Mouse (Mus musculus) cerebellum, adult 11 months (tissue): ENCODE results near the gene Ephb6.
"Not testable (repeated sequence)": the region's sequence is repeated elsewhere in the genome, so short reads cannot be mapped to it uniquely, and the experiment has no call there.

ENCODE experiments used
- DNase-seq: peaks from one replicate; pipeline ENCODE4 v3.0.0; 2022

Ephb6 gene

DNA sequence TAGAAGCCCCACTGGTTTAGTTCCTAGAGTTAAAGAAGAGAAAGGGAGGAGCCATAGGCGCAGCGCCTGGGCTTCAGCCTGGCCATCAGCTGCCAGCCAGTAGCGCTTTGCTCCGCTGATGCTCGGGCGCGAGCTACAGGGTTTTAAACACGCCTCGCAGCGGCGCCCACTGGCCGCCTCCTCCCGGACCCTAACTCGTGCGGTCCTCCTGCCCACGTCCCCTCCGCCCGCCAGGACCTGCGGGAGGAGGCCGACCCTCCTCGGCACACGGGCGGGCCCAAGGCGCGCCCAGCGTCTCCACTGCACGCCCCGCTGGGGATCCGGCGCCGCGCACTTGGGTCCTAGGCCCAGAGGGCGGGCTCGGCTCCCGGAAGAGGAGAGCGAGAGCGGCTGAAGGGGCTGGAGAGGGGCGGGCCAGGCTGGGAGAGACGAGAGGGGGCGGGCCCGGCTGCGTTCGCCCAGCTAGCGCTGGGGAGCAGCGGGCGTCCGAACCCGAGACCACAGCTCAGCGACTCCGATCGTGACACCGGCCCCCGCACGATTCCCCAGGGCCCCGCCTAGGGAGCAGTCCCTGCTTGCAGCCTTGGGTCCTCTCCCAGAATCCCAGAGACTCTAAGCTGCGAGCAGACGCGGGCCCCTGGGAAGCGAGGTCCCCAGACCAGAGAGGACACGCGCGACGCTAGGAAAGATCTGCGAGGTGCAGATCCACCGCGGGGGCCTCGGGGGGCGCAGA lies at the start of gene Ephb6:
Gene Ephb6, plus strand, starts transcription at position 422 of the 733 bp plus-strand sequence.
- no peak for DNase-seq

DNA sequence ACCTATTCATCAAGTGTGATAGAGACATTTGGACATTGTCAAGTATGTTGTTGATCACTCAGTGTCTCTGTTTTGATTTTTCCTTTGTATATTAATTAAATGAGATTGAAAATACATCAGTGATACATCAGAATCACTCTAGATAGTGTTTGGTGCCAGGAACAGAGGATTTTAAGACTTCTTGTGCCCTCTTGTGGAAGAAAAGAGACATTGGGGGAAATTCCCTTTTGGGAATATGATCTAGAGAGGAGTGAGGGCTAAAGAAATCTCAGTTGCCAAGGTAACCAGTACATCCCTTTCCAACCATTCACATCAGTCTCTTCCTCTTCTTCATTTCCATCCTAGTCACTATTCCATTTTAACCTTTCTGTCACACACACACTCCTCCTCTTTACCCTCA lies 48.9 kb upstream of the Ephb6 start:
- DNase-seq, result no peak

DNA sequence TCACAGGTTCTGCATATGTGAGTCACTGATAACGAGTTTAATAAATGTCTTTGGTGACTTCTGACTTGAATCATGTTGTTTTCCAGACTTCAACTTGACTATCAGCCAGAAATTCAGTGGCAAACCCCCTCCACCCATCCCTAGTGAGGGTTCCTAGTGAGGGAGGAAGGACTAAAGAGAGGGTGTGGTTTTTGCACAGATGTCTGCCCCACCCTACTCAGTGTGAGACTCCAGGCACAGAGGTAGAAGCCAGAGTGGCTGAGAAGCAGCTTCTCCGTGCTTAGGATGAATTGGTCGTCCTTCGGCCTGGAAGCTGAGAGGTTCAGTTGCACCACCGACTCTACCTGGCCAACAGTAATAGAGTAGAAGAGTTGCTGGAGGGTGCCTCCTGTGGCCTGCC lies 47.8 kb upstream of the Ephb6 start:
- DNase-seq, result no peak

DNA sequence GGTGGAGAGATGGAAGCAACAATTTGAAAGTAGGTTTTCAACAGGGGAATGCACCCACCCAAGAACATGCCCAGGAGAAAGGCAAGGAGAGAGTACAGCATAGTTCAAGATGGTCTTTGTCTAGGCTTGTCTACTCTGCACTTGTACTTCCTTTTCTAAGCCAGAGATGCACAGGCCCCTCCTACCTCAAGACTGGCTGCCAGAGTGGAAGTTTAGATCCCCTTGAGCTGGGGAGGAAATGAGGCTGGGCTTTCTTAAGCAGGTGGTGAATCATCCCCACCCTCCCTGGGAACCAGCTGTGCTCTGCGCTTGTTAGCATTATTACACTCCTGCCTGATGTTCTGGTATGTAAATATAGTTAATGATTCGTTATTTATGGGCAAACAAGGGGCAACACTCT lies 47.0 kb upstream of the Ephb6 start:
- no peak for DNase-seq

DNA sequence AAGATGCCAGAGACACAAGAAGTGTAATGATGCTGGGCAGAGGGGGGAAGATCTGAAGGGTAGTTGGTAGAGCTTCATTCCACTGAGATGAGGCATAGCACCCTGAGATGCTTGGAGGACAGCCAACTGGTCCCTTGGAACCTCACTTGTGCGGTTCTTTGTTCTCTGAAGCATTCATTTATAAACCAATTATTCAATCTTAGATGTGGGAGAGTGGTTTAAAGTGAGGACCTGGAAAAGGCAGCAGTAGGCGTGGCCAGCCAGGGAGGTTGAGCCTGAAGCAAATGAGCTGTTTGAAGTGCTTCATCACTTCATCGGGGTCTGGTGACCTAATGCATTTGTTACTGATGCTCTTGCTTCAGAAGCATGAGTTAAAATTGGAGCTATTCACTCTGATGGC lies 46.0 kb upstream of the Ephb6 start:
- DNase-seq, result no peak

DNA sequence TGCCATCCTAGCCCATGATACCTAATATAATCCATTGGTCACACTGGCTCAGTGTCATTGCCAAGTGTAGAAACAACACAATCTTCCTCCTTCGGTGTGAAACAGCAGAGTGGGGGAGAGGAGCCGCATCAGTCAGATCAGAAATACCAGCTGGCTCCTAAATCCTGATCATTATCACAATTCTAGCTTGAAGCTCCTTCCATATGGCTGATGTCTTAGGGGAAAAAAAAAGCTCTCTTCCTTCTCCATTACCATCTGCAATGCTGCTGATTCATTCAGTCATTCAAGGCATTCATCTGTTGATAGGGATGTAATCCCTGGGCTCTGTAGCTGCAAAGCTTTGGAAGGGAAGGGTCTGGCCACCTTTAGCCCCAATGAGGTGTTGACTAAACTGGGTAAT lies 45.0 kb upstream of the Ephb6 start:
- no peak for DNase-seq

DNA sequence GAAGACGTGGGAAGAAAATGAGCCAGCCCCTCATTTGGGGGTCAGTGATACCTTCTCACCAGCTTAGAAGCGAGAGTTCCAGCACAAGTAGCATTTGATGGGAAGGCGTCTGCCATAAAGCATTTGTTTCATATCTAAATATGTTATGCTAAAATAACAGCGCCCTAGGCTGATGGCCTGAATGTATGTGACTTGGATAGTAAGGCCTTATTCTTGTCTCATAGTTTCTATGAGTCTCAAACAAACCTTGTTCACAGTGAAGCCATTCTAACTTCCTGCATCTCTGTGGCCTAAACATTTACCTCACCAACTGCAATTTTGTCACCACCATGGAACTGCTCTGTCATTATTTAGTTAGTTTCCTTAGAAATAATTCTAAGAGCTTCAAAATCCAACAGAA lies 42.7 kb upstream of the Ephb6 start:
- no peak for DNase-seq

DNA sequence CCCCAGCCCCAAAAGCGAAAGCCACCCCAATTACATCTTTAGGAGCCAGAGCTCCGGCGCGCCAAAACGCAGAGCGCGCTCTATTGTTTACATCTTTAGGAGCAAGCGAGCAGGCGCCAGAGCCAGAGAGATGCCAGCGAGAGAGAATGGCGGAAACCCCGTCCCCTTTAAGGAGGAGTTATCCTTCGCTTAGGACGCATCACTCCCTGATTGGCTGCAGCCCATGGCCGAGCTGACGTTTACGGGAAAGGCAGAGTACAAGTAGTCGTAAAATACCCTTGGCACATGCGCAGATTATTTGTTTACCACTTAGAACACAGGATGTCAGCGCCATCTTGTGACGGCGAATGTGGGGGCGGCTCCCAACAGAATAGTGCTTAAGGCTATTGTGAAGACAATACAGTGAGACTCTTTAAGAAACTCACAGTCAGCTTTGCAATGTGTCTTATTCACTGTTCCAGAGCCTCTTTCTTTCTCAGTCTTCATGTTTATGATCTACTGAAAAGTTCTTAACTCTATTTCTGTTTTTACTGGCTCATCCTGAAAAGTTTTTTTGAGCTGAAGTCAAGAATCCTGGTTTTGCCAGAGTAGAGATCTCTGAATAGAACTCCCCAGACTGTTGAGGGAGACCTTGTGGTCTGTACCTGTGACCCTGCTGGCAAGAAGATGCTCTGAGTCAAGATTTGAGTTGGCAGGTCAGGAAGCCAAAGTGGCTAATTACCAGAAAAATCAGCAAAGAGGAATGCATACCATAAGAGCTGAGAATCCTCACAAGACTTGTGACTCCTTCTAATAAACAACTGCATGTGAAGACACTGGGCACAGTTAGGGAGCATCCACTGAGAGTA lies 42.0 kb upstream of the Ephb6 start:
- not testable (repeated sequence) for DNase-seq

DNA sequence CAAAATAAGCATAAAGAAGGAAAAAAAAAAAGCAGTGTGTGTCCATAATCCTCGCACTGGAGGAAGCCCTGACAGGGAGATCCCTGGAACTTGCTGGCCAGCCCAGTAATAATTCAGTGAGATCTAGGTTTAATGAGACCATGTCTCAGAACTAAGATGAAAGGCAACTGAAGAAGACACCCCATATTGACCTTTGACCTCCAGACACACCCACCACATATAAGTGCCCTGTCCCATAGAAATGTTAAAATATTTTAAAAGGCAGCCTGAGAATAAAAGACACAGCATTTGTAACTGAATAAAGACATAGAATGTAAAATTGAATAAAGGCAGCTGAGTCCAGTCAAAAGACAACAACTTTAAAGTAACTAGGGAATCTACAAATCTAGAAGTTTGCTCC lies 40.0 kb upstream of the Ephb6 start:
- no peak for DNase-seq

DNA sequence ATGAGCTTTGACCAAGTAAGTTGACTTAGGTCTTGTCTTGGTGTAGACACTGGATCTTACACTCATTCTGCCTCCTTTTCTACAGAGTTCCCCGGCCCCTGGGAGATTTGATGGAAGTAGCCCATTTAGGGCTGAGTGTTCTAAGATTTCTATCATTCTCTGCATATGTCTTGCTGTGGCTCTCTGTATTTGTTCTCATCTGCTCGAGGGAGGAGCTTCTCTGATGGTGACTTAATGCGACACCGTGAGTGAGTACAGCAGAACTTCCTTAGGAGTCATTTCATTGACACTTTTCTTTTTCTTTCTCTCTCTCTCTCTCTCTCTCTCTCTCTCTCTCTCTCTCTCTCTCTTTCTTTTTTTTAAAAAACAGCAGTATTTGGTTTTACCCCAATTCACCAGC lies 38.3 kb upstream of the Ephb6 start:
- no peak for DNase-seq

DNA sequence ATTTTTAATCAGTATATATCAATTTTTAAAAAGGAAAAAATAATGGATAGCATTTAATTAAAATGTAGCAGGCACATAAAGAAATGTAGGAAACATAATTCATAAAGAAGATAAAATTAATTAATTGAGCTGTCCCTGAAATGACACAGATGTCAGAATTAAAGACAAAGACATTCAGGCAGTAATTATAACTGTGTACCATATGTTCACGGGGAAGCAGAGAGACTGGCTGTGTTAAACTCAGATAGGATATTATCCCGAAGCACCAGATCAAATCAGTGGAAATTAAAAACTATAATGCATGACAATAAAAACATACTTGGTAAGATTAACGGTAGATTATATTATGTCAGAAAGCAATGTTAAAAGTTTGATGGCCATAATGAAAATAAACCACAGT lies 36.2 kb upstream of the Ephb6 start:
- no peak for DNase-seq

DNA sequence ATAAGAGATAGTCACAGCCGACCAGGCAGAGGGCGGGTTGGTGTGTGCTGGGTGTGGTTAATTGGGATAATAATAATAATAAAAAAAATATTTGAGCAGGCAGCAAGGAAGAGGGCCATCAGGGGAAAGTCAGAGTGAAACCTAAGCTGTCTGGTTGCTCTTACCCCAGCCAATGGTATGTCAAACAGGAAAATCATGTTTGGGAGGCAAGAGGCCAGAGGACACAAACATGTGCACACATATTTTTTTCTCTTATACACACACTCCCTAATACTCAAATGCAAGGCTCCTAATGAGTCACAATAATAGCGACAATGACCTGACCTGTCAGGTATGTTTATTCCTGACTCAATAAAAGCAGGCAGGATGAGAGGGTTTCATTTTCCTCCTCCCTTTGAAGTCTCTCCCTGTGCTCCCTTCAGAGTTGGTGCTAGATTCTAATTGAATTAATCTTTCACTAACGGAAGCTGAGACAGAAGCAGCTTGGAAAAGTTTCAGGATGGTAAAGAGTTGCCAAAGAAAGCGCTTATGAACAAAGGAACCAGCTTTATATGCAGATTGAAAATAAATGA lies 28.7 kb upstream of the Ephb6 start:
- DNase-seq, result no peak

DNA sequence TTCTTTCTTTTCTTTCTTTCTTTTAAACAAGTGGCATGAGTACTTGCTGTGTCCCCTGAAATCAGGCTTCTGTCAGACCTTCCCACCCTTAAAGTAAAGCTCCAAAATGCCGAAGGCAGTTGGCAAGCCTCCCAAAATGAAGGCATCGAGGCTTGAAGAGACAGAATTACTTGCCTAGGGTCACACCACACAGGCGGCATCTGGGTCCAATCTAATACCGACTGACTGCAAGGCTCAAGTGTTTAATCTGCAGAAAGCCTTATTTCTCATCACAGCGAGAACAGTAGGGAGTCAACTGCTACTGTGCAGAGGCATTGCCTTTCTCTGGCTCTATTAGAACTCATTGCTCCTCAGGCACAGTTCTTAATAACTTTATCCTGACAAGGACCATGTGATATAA lies 28.0 kb upstream of the Ephb6 start:
- no peak for DNase-seq

DNA sequence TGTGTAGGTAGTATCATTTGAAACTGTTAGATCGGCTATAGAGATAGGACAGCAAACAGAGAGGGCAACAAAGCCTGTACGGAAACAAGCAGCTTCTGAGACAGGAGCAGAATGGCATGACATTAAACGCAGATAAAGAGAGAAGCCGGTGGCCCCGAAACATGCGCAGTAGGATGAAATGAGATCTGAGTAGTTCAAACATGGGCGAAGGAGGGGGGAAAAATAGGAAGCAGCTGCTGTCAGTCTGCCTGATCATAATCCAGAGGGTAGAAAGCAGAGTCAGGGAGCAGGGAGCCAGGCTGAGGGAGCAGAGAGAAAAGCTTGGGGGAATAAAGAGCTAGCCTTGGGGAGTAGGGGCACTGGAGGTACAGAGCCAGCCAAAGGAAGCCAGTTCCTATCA lies 24.0 kb upstream of the Ephb6 start:
- DNase-seq, result no peak

DNA sequence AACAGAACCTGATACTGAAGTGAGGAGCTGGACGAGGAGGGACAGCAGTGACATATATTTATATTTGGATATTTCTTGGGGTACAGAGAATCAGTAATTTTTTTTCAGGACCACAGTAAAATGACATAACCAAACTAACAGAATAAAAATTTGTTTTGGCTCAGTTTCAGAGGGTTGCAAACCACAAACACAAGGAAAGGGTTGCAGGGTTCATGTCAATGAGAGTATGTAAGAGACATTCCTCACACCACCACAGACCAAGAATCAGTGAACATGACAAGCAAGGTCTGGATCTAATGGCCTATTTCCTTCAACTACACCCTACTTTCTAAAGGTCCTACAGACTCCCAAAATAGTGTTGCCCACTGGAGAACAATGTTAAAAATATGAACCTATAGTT lies 23.1 kb upstream of the Ephb6 start:
- no peak for DNase-seq

DNA sequence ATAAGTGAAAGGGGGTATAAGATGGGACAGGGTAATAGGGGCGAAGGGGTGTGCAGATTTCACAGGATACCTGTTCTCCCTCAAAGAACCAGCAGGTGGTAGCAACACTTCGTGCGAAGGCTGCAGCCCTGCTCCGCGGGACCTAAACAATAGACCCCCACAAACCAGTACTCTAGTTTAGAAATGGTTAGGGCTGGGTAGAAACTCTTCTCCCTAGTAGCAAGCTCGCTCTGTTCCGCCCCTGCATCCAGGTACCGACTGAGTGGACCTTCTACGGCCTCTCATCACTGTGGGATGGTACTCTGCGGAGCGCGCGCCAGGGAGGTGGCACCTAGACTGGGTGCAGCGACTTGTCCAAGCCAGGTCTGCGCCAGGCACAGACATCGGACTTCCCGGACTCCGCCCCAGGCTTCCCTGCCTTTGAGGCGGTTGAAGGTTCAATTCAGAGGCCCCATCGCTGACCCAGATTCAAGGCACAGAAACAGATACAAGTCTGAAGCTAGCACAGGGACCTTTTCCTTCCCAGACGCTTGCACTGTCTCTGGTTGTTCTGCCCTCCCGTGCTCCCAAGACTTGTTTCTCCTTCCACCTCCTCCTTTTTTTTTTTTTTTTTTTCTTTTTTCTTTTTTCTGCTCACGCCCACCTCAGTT lies 756 bp upstream of the Ephb6 start:
- no peak for DNase-seq

DNA sequence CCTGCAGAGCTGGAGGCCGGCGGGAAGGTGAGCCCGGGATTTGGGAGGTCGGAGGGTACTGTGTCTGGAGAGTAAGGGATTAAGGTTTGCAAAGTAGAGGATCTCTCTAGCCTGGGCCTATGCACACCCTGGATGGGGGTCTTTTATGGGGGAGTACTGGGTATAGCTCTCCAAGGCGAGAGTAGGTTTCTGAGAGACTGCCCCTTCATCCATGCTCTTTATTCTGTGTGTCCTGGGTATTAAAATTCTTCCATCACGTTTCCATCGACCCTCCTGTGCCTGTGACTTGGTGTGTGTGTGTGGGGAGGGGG lies 467 bp downstream of the Ephb6 start:
- DNase-seq, result no peak

DNA sequence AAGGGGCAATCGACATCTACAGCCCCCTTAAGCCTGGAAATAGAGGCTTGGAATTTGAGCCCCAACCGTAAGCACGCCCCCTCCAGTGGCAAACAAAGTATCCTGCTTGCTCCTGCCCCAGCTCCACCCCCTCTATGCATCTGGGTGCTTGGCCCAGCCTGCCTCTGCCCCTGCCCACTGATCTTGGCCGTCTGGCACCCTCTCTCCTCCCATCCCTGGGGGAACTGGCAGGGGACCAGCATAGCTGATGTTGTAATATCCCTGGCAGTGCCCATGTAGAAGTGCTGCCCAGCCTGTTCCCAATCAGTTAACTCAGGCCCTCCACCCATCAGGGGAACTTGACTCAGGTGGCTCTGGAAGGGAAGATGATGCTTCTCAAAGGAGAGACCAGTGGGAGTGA lies 932 bp downstream of the Ephb6 start:
- no peak for DNase-seq

DNA sequence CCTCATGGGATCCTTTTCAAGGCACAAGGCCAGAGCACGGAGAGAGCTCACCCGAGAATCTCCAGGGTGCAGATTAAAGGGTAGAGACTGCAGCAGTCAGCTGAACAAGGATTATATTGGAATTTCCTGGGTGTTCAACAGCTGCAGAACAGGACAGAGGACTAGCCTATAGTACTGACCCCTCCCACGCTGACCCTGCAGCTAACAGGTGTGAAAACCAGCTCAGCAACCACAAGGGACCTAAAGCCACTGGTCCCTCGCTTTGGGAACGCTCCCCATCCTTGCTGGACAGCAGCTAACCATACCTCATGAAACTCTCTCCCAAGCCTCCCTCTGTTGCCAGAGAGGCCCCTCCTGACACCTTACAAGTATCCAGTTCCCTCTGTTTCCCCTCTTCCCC lies 2.4 kb downstream of the Ephb6 start:
- no peak for DNase-seq

DNA sequence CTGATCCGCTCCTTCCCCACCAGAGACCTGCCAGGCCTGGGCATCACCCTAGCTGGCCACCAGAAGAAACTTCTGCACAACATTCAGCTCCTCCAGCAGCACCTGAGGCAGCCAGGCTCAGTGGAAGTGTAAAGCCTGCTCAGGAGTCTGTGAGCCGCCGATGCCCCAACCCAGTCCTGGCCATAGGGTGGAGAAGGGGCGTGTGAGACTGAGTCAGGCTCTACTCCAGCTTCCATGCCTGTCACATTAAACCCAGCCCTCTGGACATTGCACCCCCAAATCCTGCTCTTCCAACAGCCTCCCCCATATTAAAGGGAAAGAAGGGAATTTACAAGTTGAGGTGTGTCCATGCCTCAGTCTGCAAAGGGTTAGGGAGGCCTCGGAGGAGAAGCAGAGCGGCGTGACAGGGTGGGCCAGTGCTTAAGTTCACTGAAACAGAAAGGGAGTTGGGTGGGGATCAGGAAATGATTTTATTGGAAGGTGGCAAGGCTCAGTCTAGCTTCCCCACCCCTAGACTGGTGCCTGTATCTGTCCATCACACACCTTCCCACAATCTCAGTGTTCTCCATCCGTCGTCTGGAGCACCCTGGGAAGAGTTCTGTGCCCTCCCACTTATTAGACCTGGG lies 15.0 kb downstream of the Ephb6 start:
- DNase-seq, result no peak

DNA sequence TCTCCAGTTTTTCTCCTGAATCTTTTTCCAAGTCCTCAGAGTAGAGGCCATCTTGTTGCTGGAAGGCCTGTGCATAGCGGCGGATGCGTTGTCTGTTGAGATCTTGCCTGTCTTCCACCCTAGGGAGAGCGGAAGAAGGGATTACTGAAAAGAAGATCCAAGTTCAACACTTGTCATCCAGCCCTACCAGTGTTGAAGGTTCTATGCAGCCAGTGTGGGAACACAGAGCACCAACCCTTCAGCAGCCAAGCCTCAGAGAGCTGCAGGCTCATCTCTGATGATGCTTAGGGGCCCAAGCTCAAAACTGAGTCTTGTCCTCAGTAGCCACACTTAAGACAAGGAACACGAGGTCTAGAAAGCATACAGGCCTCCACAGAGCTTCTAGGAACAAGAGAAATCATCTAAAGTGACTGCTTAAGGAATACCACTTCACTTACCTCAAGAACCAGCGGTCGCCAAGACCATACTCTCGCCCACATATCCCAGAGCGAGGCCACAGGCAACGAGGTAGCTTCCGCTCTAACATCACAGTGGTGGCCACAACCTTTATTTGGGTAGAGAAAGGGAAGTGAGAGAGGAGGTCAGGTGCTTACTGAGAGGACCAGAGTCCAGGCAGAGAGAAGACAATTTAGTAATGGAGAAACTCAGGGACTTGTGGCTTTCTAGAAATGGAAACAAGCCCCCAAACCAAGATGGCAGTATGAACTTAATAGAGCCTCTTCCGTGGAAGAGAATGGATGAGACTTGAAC lies 16.1 kb downstream of the Ephb6 start:
- no peak for DNase-seq

DNA sequence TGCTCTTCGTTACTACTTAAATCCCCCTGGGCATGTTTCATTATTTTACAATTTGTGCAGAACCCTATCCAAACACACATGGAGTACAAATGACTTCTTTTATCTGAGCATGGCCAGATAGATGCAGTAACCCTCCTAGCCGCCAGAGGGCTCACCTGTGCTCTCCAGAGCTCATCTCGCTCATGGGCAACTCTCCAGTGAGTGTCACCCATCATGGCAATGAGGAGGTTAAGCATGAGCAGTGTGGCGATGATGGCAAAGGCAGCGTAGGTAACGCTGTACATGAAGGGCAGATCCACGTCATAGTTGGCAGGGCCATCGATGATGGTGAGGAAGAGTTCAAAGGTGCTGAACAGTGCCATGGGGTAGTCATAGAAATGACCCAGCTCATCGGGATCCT lies 17.4 kb downstream of the Ephb6 start:
- no peak for DNase-seq

DNA sequence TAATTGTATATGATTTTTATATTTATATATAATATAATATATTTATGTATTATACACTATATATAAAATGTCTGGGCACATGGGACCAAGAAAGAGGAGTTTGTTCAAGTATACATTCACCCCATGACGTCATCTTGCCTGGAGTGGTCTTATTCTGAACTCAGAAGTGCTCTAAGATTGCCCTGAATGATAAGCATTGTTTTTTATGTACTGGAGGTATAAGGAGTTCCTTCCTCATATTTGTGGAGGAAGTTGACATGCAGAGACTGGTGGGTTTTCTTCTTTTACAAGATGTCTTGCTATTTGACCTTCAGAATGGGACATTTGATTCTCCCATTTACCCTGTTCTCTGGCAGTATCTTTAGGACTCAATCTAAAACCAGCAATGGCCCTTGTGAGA lies 22.9 kb downstream of the Ephb6 start:
- no peak for DNase-seq
